Mouse (Mus musculus): ENCODE measurements around the gene Pbx4. TPM values are rescaled to one million over a fixed set of nuclear protein-coding genes. Genes with fewer than 3 reads are reported as not detected.

Pbx4 gene
- polyA plus RNA-seq, 2 experiments from 2014 or later, result 10.2 to 17.1 TPM

GRCm38 (mm10) chr8:69876097-69876496 is 43.8 kb downstream of the Pbx4 start:
- no peak for ATAC-seq

- ATAC-seq, result no peak
These were observed 44.7 kb downstream of the Pbx4 start for GRCm38 (mm10) chr8:69876967-69877366.

- no peak for ATAC-seq
These were observed 45.1 kb downstream of the Pbx4 start for GRCm38 (mm10) chr8:69877396-69877795.

- ATAC-seq, result no peak
These were observed 45.7 kb downstream of the Pbx4 start for GRCm38 (mm10) chr8:69877992-69878391.

GRCm38 (mm10) chr8:69879678-69880077 is 47.4 kb downstream of the Pbx4 start:
- no peak for ATAC-seq

DNA sequence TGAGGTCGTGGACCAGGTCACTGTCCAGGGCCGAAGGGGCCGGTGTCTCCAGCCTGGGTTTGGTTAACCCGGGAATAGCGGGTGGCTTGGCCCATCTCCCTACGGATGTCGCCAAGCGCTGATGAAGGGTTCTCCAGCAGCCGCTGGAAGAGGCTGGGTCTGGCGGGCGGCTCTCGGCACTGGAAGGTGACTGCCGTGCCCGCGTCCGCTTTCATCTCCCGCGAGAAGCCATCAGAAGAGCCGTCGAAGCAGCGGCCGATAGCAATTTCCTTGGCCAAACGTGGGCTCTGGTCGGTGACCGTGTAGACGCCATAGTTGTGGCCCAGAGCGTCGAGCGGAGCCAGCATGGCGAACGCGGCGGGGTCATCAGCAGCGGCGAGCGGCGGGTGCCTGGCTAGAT is 48.5 kb downstream of the Pbx4 start:
- ATAC-seq, result no peak

GRCm38 (mm10) chr8:69881261-69881865 is 49.1 kb downstream of the Pbx4 start:
- ATAC-seq, result no peak

GRCm38 (mm10) chr8:69882021-69882756 is 49.9 kb downstream of the Pbx4 start:
- no peak for ATAC-seq

DNA sequence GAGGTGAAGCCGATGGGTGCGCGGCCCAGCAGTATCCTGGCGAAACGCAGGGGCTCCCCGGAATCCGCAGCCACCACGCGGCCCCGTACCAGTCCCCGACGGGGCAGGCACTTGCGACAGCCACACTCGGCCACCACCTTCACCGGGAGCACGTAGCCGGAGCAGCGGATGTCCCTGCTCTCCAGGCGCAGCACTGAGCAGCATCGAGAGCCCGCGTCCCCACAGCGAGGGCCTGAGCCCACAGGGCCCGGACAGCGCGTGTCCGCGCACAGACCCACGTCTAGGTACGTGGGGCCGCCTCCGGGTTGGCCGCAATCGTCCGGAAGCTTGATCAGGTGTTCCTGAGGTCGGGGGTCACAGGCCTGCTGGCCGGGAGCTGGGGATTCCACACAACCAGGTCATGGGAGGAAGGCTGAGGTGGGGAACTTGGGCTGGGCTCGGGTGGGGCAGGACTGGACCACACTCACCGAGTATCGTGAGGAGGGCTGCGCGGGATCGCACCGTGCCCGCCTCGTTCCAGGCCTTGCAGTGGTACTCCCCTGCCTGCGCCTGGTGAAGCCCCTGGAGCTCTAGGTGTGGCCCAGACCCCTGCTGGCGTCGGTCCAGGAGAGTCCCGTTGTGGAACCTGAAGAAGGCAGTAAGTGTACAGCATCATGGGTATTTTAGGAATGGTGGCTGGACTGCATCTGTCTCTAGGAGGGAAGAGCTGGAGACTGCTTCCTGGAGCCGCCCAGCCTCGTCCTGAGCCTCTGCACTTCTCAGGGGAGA is 50.7 kb downstream of the Pbx4 start:
- ATAC-seq, result no peak

DNA sequence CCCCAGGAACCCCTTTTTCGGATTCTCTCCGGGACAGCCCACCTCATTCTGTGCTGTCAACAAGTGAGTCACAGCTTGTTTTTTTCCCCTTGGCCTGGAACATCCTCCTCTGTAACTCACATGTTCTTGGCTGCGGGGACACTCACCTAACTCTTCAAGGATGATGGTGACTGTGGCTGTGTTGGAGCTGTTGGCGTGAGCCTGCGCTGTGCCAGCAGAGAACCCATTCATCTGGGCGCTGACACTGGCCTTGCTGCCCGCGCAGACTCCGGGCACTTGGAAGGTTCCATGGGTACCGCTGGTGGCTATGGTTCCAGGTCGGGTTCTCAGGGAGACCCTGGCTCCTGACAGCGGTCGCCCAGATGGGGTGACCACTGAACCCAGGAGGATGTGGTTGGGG is 51.9 kb downstream of the Pbx4 start:
- no peak for ATAC-seq

DNA sequence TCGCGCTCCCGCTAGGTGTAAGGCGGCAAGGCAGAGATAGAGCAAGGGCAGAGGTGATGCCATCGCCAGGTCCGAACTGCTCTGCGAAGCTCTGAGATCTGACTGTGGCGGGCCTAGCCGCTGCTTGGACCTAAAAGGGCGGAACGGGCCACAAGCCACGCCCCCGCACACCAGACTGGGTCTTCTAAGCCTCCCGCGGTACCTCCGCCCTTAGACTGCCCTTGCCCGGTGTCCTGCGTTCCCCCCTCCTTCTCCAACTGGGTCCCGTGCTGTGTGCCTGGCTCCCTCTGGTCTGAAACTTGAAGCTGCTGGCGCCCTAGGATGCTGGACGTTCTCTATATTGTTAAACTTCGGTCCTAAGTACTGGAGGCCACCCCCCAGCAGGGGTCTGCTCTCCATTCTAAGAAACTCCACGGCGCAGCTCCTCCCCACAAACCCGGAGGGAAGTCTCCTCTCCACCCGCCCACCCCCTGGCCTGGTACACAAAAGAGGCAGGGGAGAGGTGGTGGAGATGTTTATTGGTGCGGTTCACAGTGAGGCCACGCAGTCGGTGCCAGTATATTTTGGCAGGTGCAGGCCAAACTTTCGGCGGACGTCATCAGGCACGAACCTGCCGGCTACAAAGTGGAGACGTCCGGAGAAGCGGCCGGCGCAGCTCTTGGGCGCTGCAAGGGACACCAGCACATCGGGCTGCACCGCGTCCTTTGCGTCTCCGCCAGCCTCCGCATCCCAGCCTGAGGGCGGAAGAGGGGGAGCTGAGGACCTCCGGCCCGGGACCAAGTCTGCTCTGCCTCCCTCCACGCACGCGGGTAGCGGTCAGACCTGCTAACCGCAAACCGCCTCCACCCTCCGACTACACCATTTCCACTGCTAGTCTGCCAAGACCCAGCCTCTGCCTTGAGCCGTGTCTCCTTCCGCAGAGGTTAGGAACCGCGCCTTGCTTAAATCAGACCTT is 55.3 kb downstream of the Pbx4 start, which contains the start of gene Cilp2:
Gene Cilp2 (minus strand): TSS at position 399 of the 955 bp plus-strand sequence.
- ATAC-seq, result peak; percentile 45

DNA sequence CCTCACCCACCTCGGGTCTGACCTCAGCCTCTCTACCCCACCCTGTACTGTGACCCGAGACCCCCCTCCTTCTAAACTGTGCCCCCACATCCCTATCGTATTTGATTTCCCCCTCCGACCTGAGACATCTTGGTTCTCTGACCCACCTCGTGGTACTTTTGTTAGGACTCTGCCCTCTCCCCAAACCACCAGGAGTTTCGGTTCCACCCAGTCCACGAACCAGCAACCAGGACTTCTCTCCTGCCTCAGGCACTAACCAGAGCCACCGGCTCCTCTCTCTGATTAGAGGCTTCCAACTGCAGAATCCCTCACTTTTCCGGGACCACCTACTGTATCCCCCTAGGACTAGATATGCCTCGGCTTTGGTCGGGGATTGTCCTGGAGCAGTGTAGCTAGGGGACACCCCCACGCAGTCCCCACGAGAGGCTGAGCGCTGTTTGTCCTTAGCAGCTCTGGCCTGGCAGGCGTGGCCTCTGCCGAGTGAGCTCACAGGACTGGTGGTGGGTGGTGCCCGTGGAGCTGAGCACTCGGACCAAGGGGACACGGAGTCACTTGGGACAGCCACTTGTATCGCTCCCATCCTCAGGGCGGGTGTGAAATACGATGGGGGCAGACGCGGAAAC is 56.1 kb downstream of the Pbx4 start:
- ATAC-seq, result no peak

GRCm38 (mm10) chr8:69888902-69889301 is 56.6 kb downstream of the Pbx4 start:
- no peak for ATAC-seq

GRCm38 (mm10) chr8:69890813-69891241 is 58.5 kb downstream of the Pbx4 start:
- no peak for ATAC-seq

DNA sequence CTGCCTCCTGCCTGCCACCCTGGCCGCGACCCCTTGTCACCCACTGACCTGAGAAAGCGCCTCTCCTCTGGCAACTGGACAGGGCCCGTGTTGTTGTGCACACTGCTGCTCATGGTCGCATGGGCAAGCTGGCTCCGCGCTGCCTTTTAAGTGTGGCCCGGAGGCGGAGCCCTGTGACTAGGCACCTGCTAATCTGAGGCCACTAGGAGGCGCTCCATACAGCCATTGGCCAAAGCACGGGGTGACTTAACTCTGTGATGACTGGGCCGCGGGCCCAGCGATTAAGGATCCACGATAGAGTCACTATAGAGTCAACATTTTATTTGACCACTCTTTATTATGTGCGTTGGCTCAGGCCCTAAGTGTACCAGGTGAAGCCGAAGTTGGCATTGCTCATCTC is 61.6 kb downstream of the Pbx4 start:
- ATAC-seq, result no peak

DNA sequence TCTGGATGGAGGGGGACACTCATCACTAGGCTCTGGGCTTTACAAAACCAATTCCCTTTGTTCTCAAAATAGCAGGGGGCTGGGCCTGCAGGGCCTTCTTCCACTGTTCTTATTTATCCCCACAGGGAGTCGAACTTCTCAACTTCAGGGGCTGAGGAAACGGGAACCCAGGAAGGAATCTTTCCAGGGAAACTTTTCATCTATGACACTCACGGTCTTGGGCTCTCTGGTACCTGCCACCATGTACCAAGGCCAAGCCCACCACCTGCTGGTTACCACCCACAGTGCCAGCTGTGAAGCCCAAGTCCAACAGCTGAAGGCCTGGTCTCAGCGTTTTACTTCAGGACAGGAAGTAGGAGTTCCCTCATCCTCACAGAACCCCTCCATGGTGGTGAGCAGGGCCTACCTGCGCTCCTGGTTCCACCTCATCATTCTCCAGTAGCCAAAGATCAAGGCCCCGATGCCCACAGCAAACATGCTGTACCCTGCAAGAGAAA is 62.6 kb downstream of the Pbx4 start:
- ATAC-seq, result no peak

DNA sequence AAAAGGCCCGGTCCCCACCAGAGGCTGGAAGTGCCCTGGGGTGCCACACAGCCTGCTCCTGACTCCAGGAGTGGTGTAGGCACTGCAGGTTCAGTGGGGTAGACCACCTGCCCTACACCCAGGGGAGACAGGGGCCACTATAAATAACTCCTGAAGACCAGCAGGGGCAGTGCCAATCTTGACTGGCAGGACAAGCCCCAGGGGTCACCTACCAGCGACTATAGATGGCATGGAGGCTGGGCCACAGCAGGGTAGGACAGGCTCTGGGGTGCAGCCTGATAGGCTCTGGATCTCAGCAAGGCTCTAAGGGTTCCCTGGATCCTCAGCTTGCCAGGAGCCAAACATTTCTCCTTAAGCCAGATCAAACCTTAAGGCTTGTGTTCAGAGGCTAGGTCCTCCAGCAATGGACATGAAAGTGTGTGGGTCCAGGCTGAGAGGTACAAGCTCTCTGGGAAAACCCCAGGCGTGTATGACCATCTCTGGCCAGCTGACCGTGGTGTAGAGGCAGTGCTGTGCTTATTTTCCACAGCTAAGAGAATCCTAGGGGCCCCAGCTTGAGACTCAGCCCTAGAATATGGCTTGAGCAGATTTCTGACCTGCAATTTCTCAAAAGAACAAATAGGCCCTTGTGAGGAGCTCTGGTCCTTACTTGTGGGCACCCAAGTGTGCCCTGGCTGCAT is 63.6 kb downstream of the Pbx4 start:
- ATAC-seq, result no peak

- no peak for ATAC-seq
These were observed 65.6 kb downstream of the Pbx4 start for GRCm38 (mm10) chr8:69897857-69898256.

- no peak for ATAC-seq
These were observed 67.6 kb downstream of the Pbx4 start for GRCm38 (mm10) chr8:69899876-69900275.

DNA sequence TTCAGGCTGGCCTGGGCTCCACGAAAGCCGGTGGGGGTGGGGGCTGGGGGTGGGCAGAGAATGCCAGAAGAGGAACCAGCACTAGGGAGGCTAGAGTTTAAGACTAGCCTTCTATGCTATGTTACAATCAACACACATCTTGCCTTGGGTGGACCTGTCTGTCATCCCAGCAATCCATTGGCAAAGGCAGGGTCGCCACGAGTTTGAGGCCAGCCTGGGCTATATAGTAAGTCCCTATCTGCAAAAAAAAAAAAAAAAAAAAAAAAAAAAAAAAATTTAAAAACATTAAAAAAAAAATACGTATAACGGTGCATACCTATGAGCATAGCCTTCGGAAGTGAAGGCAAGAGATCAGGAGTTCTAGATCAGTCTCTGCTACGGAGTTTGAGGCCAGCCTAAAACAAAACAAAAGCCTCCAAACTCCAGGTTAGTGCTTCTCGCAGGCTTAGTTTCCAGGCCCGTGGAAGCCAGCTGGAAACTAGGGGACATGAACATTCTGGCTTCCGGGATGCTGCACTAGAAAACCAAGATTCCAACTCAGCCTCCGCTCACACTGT is 68.7 kb downstream of the Pbx4 start:
- ATAC-seq, result peak; percentile 30

Data from CD4-positive, CD25-positive, alpha-beta regulatory T cell, adult 4 months (primary cell).